Mouse (Mus musculus) right cerebral cortex, postnatal 36 days (tissue): ENCODE data around the gene Gm20716.

Experiments used
- DNase-seq, 2 experiments: peaks; one replicate each; pipeline ENCODE4 v3.0.0; 2022; ENCODE audit warnings: low spot score in 2 of 2, mixed read lengths in 1 of 2

The Gm20716 gene

GRCm38 (mm10) chr2:168229116-168230025 lies 793 bp downstream of the Gm20716 start:
- DNase-seq = peak in 1 of 2 experiments; percentile 44

- DNase-seq = no peak
These were observed 6.8 kb downstream of the Gm20716 start for GRCm38 (mm10) chr2:168223326-168223725.

- no peak for DNase-seq
These were observed 16.3 kb downstream of the Gm20716 start for GRCm38 (mm10) chr2:168213788-168214397.

GRCm38 (mm10) chr2:168207883-168208282 lies 22.3 kb downstream of the Gm20716 start:
- DNase-seq = no peak

- peak; percentile 91 to 92 for DNase-seq
These were observed 23.2 kb downstream of the Gm20716 start, which contains the start of gene Adnp for GRCm38 (mm10) chr2:168206725-168207644. TSS of gene Adnp (minus strand) at chr2:168207112.

GRCm38 (mm10) chr2:168205681-168206631 lies 24.2 kb downstream of the Gm20716 start:
- DNase-seq = no peak

- DNase-seq = peak; percentile 86 to 90
These were observed 24.9 kb downstream of the Gm20716 start for GRCm38 (mm10) chr2:168205265-168205664.

- DNase-seq = no peak
These were observed 25.6 kb downstream of the Gm20716 start for GRCm38 (mm10) chr2:168204476-168204999.

- no peak for DNase-seq
These were observed 30.0 kb downstream of the Gm20716 start for GRCm38 (mm10) chr2:168200014-168200691.

- no peak for DNase-seq
These were observed 30.7 kb downstream of the Gm20716 start for GRCm38 (mm10) chr2:168199476-168199875.

GRCm38 (mm10) chr2:168198421-168198820 lies 31.7 kb downstream of the Gm20716 start:
- no peak for DNase-seq

- DNase-seq = no peak
These were observed 34.4 kb downstream of the Gm20716 start for GRCm38 (mm10) chr2:168195721-168196120.

GRCm38 (mm10) chr2:168193685-168194084 lies 36.5 kb downstream of the Gm20716 start:
- no peak for DNase-seq

- no peak for DNase-seq
These were observed 38.3 kb downstream of the Gm20716 start for GRCm38 (mm10) chr2:168191856-168192255.

- no peak for DNase-seq
These were observed 54.2 kb downstream of the Gm20716 start for GRCm38 (mm10) chr2:168175946-168176345.

- peak in 1 of 2 experiments; percentile 14 for DNase-seq
These were observed 59.9 kb downstream of the Gm20716 start for GRCm38 (mm10) chr2:168170167-168170685.

- DNase-seq = no peak
These were observed 60.4 kb downstream of the Gm20716 start for GRCm38 (mm10) chr2:168169800-168170113.

GRCm38 (mm10) chr2:168168892-168169799 lies 61.0 kb downstream of the Gm20716 start:
- DNase-seq = no peak

GRCm38 (mm10) chr2:168167781-168168180 lies 62.4 kb downstream of the Gm20716 start:
- DNase-seq = no peak
